1 mouse cellular context compared by ENCODE assay signal in the genomic region with DNA sequence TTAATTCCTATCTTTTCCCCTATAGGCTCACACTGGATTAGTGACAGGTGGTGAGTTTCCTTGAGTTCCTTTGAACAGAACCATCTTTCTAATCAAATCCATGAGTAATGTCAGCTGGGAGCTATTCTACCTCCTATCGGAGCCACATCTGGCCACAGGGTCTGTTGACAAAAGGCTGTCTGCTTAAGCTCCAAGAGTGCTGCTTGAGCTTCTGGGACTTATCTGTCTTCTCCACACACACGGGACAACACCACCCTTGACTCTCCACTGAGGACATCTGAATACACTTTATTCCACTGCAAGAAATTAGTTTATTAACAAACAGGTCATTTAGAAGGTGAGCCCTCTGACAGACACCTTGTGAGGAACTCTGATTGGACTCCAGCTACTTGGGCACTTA.
TF ChIP-seq lines count a peak whose summit lies in the region.

No protein-coding gene starts in this region.

TF ChIP-seq in MEL, 35 proteins besides CTCF, POLR2A, EP300 and RAD21:
- no peak for TF ChIP-seq SIN3A (IDR thresholded peaks at IDR 0.05; ENCODE audit: low read length)
- peak; percentile 30; the same call in 1 of the 2 replicates for TF ChIP-seq TAL1 (IDR thresholded peaks at IDR 0.05; ENCODE audit: low read length)
